Mouse (Mus musculus) lung, adult 2 months (tissue): ENCODE data around the gene Gm8267.

Experiments
- CTCF ChIP-seq: fragments of 200-500 bp; IDR thresholded peaks from 2 replicates; pipeline ENCODE4 v1.5.1; 2011; ENCODE audit warnings: mild to moderate bottlenecking, low read length, control low read depth; ENCODE audit not compliant: insufficient read depth
- POLR2A ChIP-seq: fragments of 200-500 bp; IDR thresholded peaks from 2 replicates; pipeline ENCODE4 v1.6.1; 2011; ENCODE audit warnings: low read depth, mild to moderate bottlenecking, control low read depth, low read length, borderline replicate concordance; ENCODE audit errors: extremely low read depth

- TF ChIP-seq POLR2A (no peak), CTCF (no peak)
Measured at GRCm38 (mm10) chr14:44750240-44750639, at the start of gene Gm8267.
